ENCODE assay signal across 9 mouse cellular contexts in genomic region chr2:12300449-12301228, GRCm38 (mm10). TPM values are rescaled to one million over a fixed set of nuclear protein-coding genes. Genes with fewer than 3 reads are reported as not detected.
A peak's percentile ranks its signal among the peaks of the same experiment; 100 is the strongest.
DNase-seq lines count a peak whose midpoint lies in the region; ATAC-seq lines count a peak whose summit lies in the region.
"Had no signal": no experiment of that assay in that cellular context is flagged by ENCODE, and none has a peak within 500 bp of the region (broad histone marks: within the 10 kb centered on the region; RNA-seq: fewer than 3 reads in every experiment).

No protein-coding gene starts in this region.

- H3K4me3 ChIP-seq in heart, embryonic 12.5 days: peak overlapping the region; percentile 70
- H3K4me3 ChIP-seq in embryonic facial prominence, embryonic 11.5 days (ENCODE audit: low read depth, low read length): peak overlapping the region; percentile 77
- H3K4me3 ChIP-seq in intestine, embryonic 16.5 days (ENCODE audit: low read length): peak overlapping the region; percentile 73
- peak overlapping the region; percentile 70 for H3K4me3 ChIP-seq in midbrain, embryonic 13.5 days (replicated peaks)

- peak; percentile 37 for ATAC-seq in heart, embryonic 12.5 days (ENCODE audit: insufficient number of reproducible peaks, low FRiP score)
- no peak for ATAC-seq in embryonic facial prominence, embryonic 11.5 days (replicated peaks; ENCODE audit: insufficient number of reproducible peaks, low FRiP score, low TSS enrichment, low read depth)
- no peak for ATAC-seq in intestine, embryonic 16.5 days
- no peak for ATAC-seq in midbrain, embryonic 13.5 days

- WGBS in heart, embryonic 12.5 days: 52% methylated on average over 15 of the region's 15 CpGs
- 55% methylated on average over 15 of the region's 15 CpGs for WGBS in embryonic facial prominence, embryonic 11.5 days
- 51% methylated on average over 15 of the region's 15 CpGs for WGBS in intestine, embryonic 16.5 days
- WGBS in midbrain, embryonic 13.5 days: 78% methylated on average over 15 of the region's 15 CpGs

- peaks cover 10% of the 10 kb centered on the region for H3K4me1 ChIP-seq in heart, embryonic 12.5 days (replicated peaks)
- H3K4me1 ChIP-seq in embryonic facial prominence, embryonic 11.5 days (ENCODE audit: control insufficient read depth, insufficient read depth, low read length): no peaks in the 10 kb centered on the region
- 0 out of 2 replicates have a peak, but pooled peaks cover 3% of the 10 kb centered on the region for H3K4me1 ChIP-seq in intestine, embryonic 16.5 days (ENCODE audit: control insufficient read depth, insufficient read depth, low read length)
- H3K4me1 ChIP-seq in midbrain, embryonic 13.5 days (replicated peaks): peaks cover 6% of the 10 kb centered on the region

- intact Hi-C loops in heart, postnatal 10 days (cut with DNase I): loop anchor here (2.0 to 5.0 kb wide), 3 partner anchors 88 to 250 kb away; no protein-coding TSS in a partner anchor

- peak overlapping the region; percentile 96 for H3K4me2 ChIP-seq in heart, embryonic 12.5 days
- H3K4me2 ChIP-seq in embryonic facial prominence, embryonic 11.5 days (ENCODE audit: low read depth, low read length): peak overlapping the region; percentile 87
- H3K4me2 ChIP-seq in intestine, embryonic 16.5 days (ENCODE audit: low read depth, low read length): peak overlapping the region; percentile 92
- H3K4me2 ChIP-seq in midbrain, embryonic 13.5 days (replicated peaks): peak overlapping the region; percentile 92

- peaks cover 10% of the 10 kb centered on the region for H3K27me3 ChIP-seq in heart, embryonic 12.5 days (replicated peaks)
- H3K27me3 ChIP-seq in embryonic facial prominence, embryonic 11.5 days (ENCODE audit: control insufficient read depth, insufficient read depth, low read length): no peaks in the 10 kb centered on the region
- peaks cover 4% of the 10 kb centered on the region; the same call in 1 of the 2 replicates for H3K27me3 ChIP-seq in intestine, embryonic 16.5 days (replicated peaks; ENCODE audit: control insufficient read depth, insufficient read depth, low read length)
- peaks cover 17% of the 10 kb centered on the region for H3K27me3 ChIP-seq in midbrain, embryonic 13.5 days

- no peak overlapping the region; the same call in 1 of the 2 replicates for H3K9ac ChIP-seq in heart, embryonic 12.5 days
- H3K9ac ChIP-seq in embryonic facial prominence, embryonic 11.5 days (replicated peaks; ENCODE audit: low read length): peak overlapping the region; percentile 86
- peak overlapping the region; percentile 81 for H3K9ac ChIP-seq in intestine, embryonic 16.5 days (ENCODE audit: low read depth, low read length)
- no peak overlapping the region for H3K9ac ChIP-seq in midbrain, embryonic 13.5 days (replicated peaks)

- H3K9me3 ChIP-seq in heart, embryonic 12.5 days (replicated peaks): no peaks in the 10 kb centered on the region
- no peaks in the 10 kb centered on the region for H3K9me3 ChIP-seq in embryonic facial prominence, embryonic 11.5 days (replicated peaks; ENCODE audit: control insufficient read depth, low read length)
- no peaks in the 10 kb centered on the region for H3K9me3 ChIP-seq in intestine, embryonic 16.5 days (ENCODE audit: control insufficient read depth, low read length)
- H3K9me3 ChIP-seq in midbrain, embryonic 13.5 days: no peaks in the 10 kb centered on the region

- no peak for DNase-seq in heart, postnatal 10 days
- DNase-seq in embryonic facial prominence, embryonic 11.5 days (ENCODE audit: low spot score): peak; percentile 18
- no peak for DNase-seq in adrenal gland, postnatal 36 days
- DNase-seq in thymus, postnatal 14 days: no peak
- no peak for DNase-seq in frontal cortex, adult 2 months (ENCODE audit: extremely low spot score in 1 of 2, low spot score in 1 of 2)
- DNase-seq: cerebellum, postnatal 10 days had no signal

- no peak overlapping the region for H3K27ac ChIP-seq in heart, embryonic 12.5 days (ENCODE audit: poor library complexity, severe bottlenecking)
- H3K27ac ChIP-seq in embryonic facial prominence, embryonic 11.5 days (replicated peaks; ENCODE audit: low read depth, low read length): no peak overlapping the region
- H3K27ac ChIP-seq in intestine, embryonic 16.5 days (ENCODE audit: low read length): no peak overlapping the region
- H3K27ac ChIP-seq in midbrain, embryonic 13.5 days: no peak overlapping the region

- H3K36me3 ChIP-seq in heart, embryonic 12.5 days: no peaks in the 10 kb centered on the region
- H3K36me3 ChIP-seq in embryonic facial prominence, embryonic 11.5 days (replicated peaks; ENCODE audit: control insufficient read depth, insufficient read depth, low read depth, low read length): no peaks in the 10 kb centered on the region
- H3K36me3 ChIP-seq in intestine, embryonic 16.5 days (ENCODE audit: control insufficient read depth, insufficient read depth, low read length): no peaks in the 10 kb centered on the region
- no peaks in the 10 kb centered on the region for H3K36me3 ChIP-seq in midbrain, embryonic 13.5 days

RNA-seq across cellular contexts. Expression of gene Itga8, which starts 1.1 kb away (rescaled TPM):
- polyA plus RNA-seq in heart, embryonic 12.5 days (2016; fragmentation: Nextera tagmentation; extraction: Ambion mirVana): 11.7 and 12.1 TPM in 2 replicates
- total RNA-seq in heart, postnatal 10 days (2021): 10 to 100 TPM; 10.1 to 10.9 TPM
- polyA plus RNA-seq in embryonic facial prominence, embryonic 11.5 days (2014; fragmentation: Nextera tagmentation; extraction: Ambion mirVana): 9.4 and 10.7 TPM in 2 replicates
- 9.2 and 10.2 TPM in 2 replicates for polyA plus RNA-seq in intestine, embryonic 16.5 days (2015; fragmentation: Nextera tagmentation; extraction: Ambion mirVana)
- 0.95 and 1.7 TPM in 2 replicates for polyA plus RNA-seq in midbrain, embryonic 13.5 days (2015; fragmentation: Nextera tagmentation; extraction: Ambion mirVana)
- total RNA-seq in adrenal gland, postnatal 36 days (2021): 10 to 100 TPM; 20.8 to 24.1 TPM
- polyA plus RNA-seq in frontal cortex, adult 2 months (2012; rRNA removed): 4.0 and 7.5 TPM in 2 replicates

Comparison
In these comparisons a context has a peak if more than half of its experiments do, and no peak if none do; other contexts are left out.
1. H3K9ac ChIP-seq: peak in embryonic facial prominence, embryonic 11.5 days (single experiment) and intestine, embryonic 16.5 days (single experiment); none in heart, embryonic 12.5 days (single experiment) and midbrain, embryonic 13.5 days (single experiment).
2. Peak in every context shown above with its lines, with median percentiles within 50 percentile points of each other: H3K4me2 ChIP-seq and H3K4me3 ChIP-seq.